Mouse (Mus musculus) ES-E14 (cell line): ENCODE results near the gene Mtfr1l.

Experiments
- CHD2 ChIP-seq: IDR thresholded peaks from 2 replicates; pipeline ENCODE4 v1.6.1; 2014; ENCODE audit warnings: mild to moderate bottlenecking, low read depth, low read length, inconsistent platforms
- HCFC1 ChIP-seq: IDR thresholded peaks from 2 replicates; pipeline ENCODE4 v1.6.1; 2012; ENCODE audit warnings: low read length, inconsistent platforms, borderline replicate concordance; ENCODE audit not compliant: insufficient read depth
- ZC3H11A ChIP-seq: IDR thresholded peaks from 2 replicates; pipeline ENCODE4 v1.6.1; 2012; ENCODE audit warnings: low read depth, mild to moderate bottlenecking, inconsistent platforms, low read length, borderline replicate concordance

- no peak for TF ChIP-seq CHD2
- no peak for TF ChIP-seq ZC3H11A
- TF ChIP-seq HCFC1, result no peak
Measured at GRCm38 (mm10) chr4:134558570-134559113, 23.5 kb upstream of the Mtfr1l start.
